In genomic region chr1:64878795-64879240, GRCm38 (mm10) we compare ENCODE assay signal across 15 mouse cellular contexts.
A peak's percentile ranks its signal among the peaks of the same experiment; 100 is the strongest.
DNase-seq lines count a peak whose midpoint lies in the region; ATAC-seq and TF ChIP-seq lines count a peak whose summit lies in the region.
"Had no signal": no experiment of that assay in that cellular context is flagged by ENCODE, and none has a peak within 500 bp of the region (broad histone marks: within the 10 kb centered on the region; RNA-seq: fewer than 3 reads in every experiment).

No protein-coding gene starts in this region.

- H3K36me3 ChIP-seq in kidney, postnatal 0 days (ENCODE audit: insufficient read depth, low read length), result no peaks in the 10 kb centered on the region; the same call in 1 of the 2 replicates
- 0 out of 2 replicates have a peak, but pooled peaks cover 3% of the 10 kb centered on the region for H3K36me3 ChIP-seq in forebrain, postnatal 0 days (ENCODE audit: insufficient read depth)
- H3K36me3 ChIP-seq in forebrain, embryonic 13.5 days (ENCODE audit: poor library complexity, severe bottlenecking), result 0 out of 2 replicates have a peak, but pooled peaks cover 3% of the 10 kb centered on the region
- H3K36me3 ChIP-seq: hindbrain, embryonic 10.5 days had no signal

- H3K9me3 ChIP-seq in kidney, postnatal 0 days (replicated peaks; ENCODE audit: low read length), result no peaks in the 10 kb centered on the region
- no peaks in the 10 kb centered on the region for H3K9me3 ChIP-seq in forebrain, postnatal 0 days (ENCODE audit: low read length)
- no peaks in the 10 kb centered on the region for H3K9me3 ChIP-seq in forebrain, embryonic 13.5 days (replicated peaks)
- H3K9me3 ChIP-seq: G1E; heart, embryonic 13.5 days; hindbrain, embryonic 10.5 days; neural tube, embryonic 13.5 days had no signal

- no peak for TF ChIP-seq CTCF in kidney, postnatal 0 days (IDR thresholded peaks at IDR 0.05; ENCODE audit: low read depth)
- no peak for TF ChIP-seq CTCF in forebrain, postnatal 0 days (IDR thresholded peaks at IDR 0.05; ENCODE audit: low read depth)

- no peak for ATAC-seq in kidney, postnatal 0 days (replicated peaks; ENCODE audit: low FRiP score, low read depth)
- ATAC-seq in forebrain, postnatal 0 days, result no peak
- ATAC-seq in forebrain, embryonic 13.5 days, result no peak

- WGBS in kidney, postnatal 0 days, result 33% methylated on average over 12 of the region's 12 CpGs
- WGBS in forebrain, postnatal 0 days, result 47% methylated on average over 12 of the region's 12 CpGs
- 71% methylated on average over 12 of the region's 12 CpGs for WGBS in forebrain, embryonic 13.5 days

- peak; percentile 68 for DNase-seq in kidney, postnatal 0 days (ENCODE audit: low spot score)
- DNase-seq in kidney, adult 8-10 months, result no peak
- DNase-seq in NIH3T3 (ENCODE audit: low read depth), result peak; percentile 25
- DNase-seq in embryo, embryonic 9.5 days (ENCODE audit: extremely low spot score), result peak; percentile 25
- peak; percentile 27 for DNase-seq in lung, postnatal 14 days
- no peak for DNase-seq in thymus, postnatal 25 days
- DNase-seq in forebrain, postnatal 0 days, result no peak
- DNase-seq: liver; right cerebral cortex, adult 18-20 months; spleen, adult 18-20 months had no signal

- H3K4me3 ChIP-seq in kidney, postnatal 0 days (replicated peaks; ENCODE audit: low read depth, low read length), result no peak overlapping the region
- H3K4me3 ChIP-seq in forebrain, postnatal 0 days (ENCODE audit: low read depth, low read length), result no peak overlapping the region
- no peak overlapping the region for H3K4me3 ChIP-seq in forebrain, embryonic 13.5 days
- H3K4me3 ChIP-seq: heart, embryonic 13.5 days; hindbrain, embryonic 10.5 days; neural tube, embryonic 13.5 days had no signal

- no peaks in the 10 kb centered on the region for H3K27me3 ChIP-seq in kidney, postnatal 0 days (ENCODE audit: insufficient read depth, low read length)
- H3K27me3 ChIP-seq in forebrain, postnatal 0 days (ENCODE audit: insufficient read depth, low read length), result no peaks in the 10 kb centered on the region
- H3K27me3 ChIP-seq in forebrain, embryonic 13.5 days, result peaks cover 2% of the 10 kb centered on the region; the same call in 1 of the 2 replicates
- H3K27me3 ChIP-seq: heart, embryonic 13.5 days; neural tube, embryonic 13.5 days had no signal

- H3K4me2 ChIP-seq in kidney, postnatal 0 days (ENCODE audit: low read length), result no peak overlapping the region
- H3K4me2 ChIP-seq in forebrain, postnatal 0 days (ENCODE audit: low read depth), result no peak overlapping the region
- H3K4me2 ChIP-seq in forebrain, embryonic 13.5 days, result no peak overlapping the region
- H3K4me2 ChIP-seq: heart, embryonic 13.5 days; neural tube, embryonic 13.5 days had no signal

- H3K4me1 ChIP-seq in kidney, postnatal 0 days (replicated peaks; ENCODE audit: insufficient read depth, low read length), result no peaks in the 10 kb centered on the region
- no peaks in the 10 kb centered on the region for H3K4me1 ChIP-seq in forebrain, postnatal 0 days (ENCODE audit: insufficient read depth)
- no peaks in the 10 kb centered on the region; the same call in 1 of the 2 replicates for H3K4me1 ChIP-seq in forebrain, embryonic 13.5 days
- H3K4me1 ChIP-seq: neural tube, embryonic 13.5 days had no signal

- H3K27ac ChIP-seq in kidney, postnatal 0 days, result no peak overlapping the region
- no peak overlapping the region for H3K27ac ChIP-seq in forebrain, postnatal 0 days (ENCODE audit: low read depth, low read length)
- H3K27ac ChIP-seq in forebrain, embryonic 13.5 days, result no peak overlapping the region
- H3K27ac ChIP-seq: heart, embryonic 13.5 days; hindbrain, embryonic 10.5 days; neural tube, embryonic 13.5 days had no signal

- no peak overlapping the region for H3K9ac ChIP-seq in kidney, postnatal 0 days (ENCODE audit: low read depth, low read length)
- H3K9ac ChIP-seq in forebrain, postnatal 0 days, result no peak overlapping the region
- H3K9ac ChIP-seq in forebrain, embryonic 13.5 days, result no peak overlapping the region
- H3K9ac ChIP-seq: heart, embryonic 13.5 days; neural tube, embryonic 13.5 days had no signal

Comparison
In these comparisons a context has a peak if more than half of its experiments do, and no peak if none do; other contexts are left out.
1. DNase-seq: peak in kidney, postnatal 0 days (single experiment), NIH3T3 (single experiment), embryo, embryonic 9.5 days (single experiment) and lung, postnatal 14 days (single experiment); none in kidney, adult 8-10 months (0 of 2), thymus, postnatal 25 days (single experiment) and forebrain, postnatal 0 days (single experiment).